Mouse (Mus musculus) adipose tissue, adult 10 weeks (tissue): ENCODE data around the gene Glod5. TPM values are rescaled to one million over a fixed set of nuclear protein-coding genes. Genes with fewer than 3 reads are reported as not detected.

Experiments used
- polyA plus RNA-seq: library from polyadenylated mRNA; stranded (reverse); fragments of 350-450 nt; fragmentation: Illumina TruSeq; extraction: RNeasy Lipid Tissue Mini Kit (QIAGEN cat#74804); gene quantifications from one replicate; pipeline ENCODE4 v1.2.3, GENCODE M21; 2014; ENCODE audit warnings: low read depth, low replicate concordance

The Glod5 gene
- 0.91 TPM for polyA plus RNA-seq

DNA sequence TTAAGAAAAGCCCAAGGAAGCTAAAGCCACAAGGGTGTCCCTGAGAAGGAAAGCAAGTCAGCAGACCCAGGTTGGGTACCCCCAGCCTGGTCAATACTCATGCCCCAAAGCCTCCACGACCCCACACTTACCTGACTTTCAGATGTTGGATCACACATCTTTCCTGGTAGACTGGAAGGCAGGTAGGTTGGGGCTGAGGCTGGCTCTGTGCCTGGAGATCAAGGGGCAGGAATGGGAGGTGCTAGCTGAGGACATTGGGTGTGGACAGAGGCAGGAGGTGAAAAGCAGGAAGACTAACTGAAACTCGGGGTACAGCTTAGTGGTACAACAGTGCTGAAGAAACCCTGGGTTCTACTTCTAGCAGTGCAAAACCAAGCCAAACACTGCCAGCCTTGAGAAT, at the start of gene Glod5:
Glod5 (minus strand) TSS at position 207 of the 400 bp plus-strand sequence.

DNA sequence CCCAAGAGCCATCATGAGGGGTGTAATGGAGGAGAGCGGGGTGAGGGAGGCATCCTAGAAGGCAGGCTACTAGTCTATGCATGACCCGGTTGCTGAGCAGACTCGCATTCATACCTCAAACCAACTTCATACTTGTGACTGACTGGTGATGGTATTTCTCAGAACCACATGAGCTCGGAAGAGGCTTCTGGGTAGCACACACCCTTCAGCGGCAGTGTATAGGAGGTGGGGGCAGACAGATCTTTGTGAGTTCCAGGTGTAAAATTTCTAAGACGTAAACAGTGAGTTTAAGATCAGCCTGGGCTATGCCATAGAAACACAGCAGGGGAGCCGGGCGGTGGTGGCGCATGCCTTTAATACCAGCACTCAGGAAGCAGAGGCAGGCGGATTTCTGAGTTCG, 40.4 kb downstream of the Glod5 start, which contains the start of gene Gata1:
Gata1 (minus strand) TSS at position 180 of the 400 bp plus-strand sequence.

Other genes starting within 250 kb of the Glod5 start
- gene Gripap1, start 228.7 kb downstream of the Glod5 start, polyA plus RNA-seq, result 44.2 TPM
- gene Kcnd1, start 196.2 kb downstream of the Glod5 start, polyA plus RNA-seq, result 6.5 TPM
- 83.1 TPM for gene Otud5, start 177.1 kb downstream of the Glod5 start, polyA plus RNA-seq
- 12.6 TPM for gene Pim2, start 140.2 kb downstream of the Glod5 start, polyA plus RNA-seq
- 32.2 TPM for gene Slc35a2, start 134.5 kb downstream of the Glod5 start, polyA plus RNA-seq
- gene Pqbp1, start 119.2 kb downstream of the Glod5 start, polyA plus RNA-seq, result 57.6 TPM
- 38.1 TPM for gene Timm17b, start 119.1 kb downstream of the Glod5 start, polyA plus RNA-seq
- not detected for gene Gm10491, start 110.7 kb downstream of the Glod5 start, polyA plus RNA-seq
- gene Gm10490, start 109.0 kb downstream of the Glod5 start, polyA plus RNA-seq, result not detected
- 0.57 TPM for gene Pcsk1n, start 98.7 kb downstream of the Glod5 start, polyA plus RNA-seq
- gene Eras, start 89.9 kb downstream of the Glod5 start, polyA plus RNA-seq, result not detected
- 121 TPM for gene Hdac6, start 70.6 kb downstream of the Glod5 start, polyA plus RNA-seq
- gene Gata1, start 40.4 kb downstream of the Glod5 start, polyA plus RNA-seq, result 0.26 TPM
- 15.3 TPM for gene Suv39h1, start 56.3 kb upstream of the Glod5 start, polyA plus RNA-seq
- 9.3 TPM for gene Was, start 72.0 kb upstream of the Glod5 start, polyA plus RNA-seq
- 50.3 TPM for gene Wdr13, start 114.4 kb upstream of the Glod5 start, polyA plus RNA-seq
- gene Rbm3, start 127.4 kb upstream of the Glod5 start, polyA plus RNA-seq, result 373 TPM
- gene Tbc1d25, start 157.7 kb upstream of the Glod5 start, polyA plus RNA-seq, result 6.0 TPM
- gene Ebp, start 175.0 kb upstream of the Glod5 start, polyA plus RNA-seq, result 62.2 TPM
- gene Porcn, start 188.0 kb upstream of the Glod5 start, polyA plus RNA-seq, result 15.1 TPM
- 26.9 TPM for gene Ftsj1, start 233.9 kb upstream of the Glod5 start, polyA plus RNA-seq